Mouse (Mus musculus): ENCODE results near the gene Dnm3. TPM values are rescaled to one million over a fixed set of nuclear protein-coding genes. Genes with fewer than 3 reads are reported as not detected.

Dnm3 gene
- polyA plus RNA-seq, 1 experiment from 2014 or later = 13.9 TPM

GRCm38 (mm10) chr1:162083354-162083753 lies 394.5 kb downstream of the Dnm3 start:
- Histone ChIP-seq H3K27me3 (ENCODE audit: control insufficient read depth, insufficient read depth, low read length) (no peaks in the 10 kb centered on the region), H3K4me2 (ENCODE audit: low read depth, severe bottlenecking) (no peak overlapping the region), H3K36me3 (ENCODE audit: control insufficient read depth, insufficient read depth, low read length) (no peaks in the 10 kb centered on the region), H3K9ac (ENCODE audit: low read length) (no peak overlapping the region), H3K9me3 (ENCODE audit: control insufficient read depth, low read length) (no peaks in the 10 kb centered on the region), H3K27ac (replicated peaks; ENCODE audit: low read depth, low read length) (no peak overlapping the region), H3K4me1 (ENCODE audit: control insufficient read depth, insufficient read depth, low read length) (no peaks in the 10 kb centered on the region), H3K4me3 (ENCODE audit: low read depth, low read length) (no peak overlapping the region)
- ATAC-seq (ENCODE audit: insufficient number of reproducible peaks, low FRiP score, low TSS enrichment, low read depth) = no peak
- WGBS = 83% methylated on average over 2 of the region's 2 CpGs
- no peak for DNase-seq (ENCODE audit: low spot score)

- no peak overlapping the region for H3K4me3 ChIP-seq (ENCODE audit: low read depth, low read length)
- H3K9ac ChIP-seq (ENCODE audit: low read length) = no peak overlapping the region
- H3K36me3 ChIP-seq (ENCODE audit: control insufficient read depth, insufficient read depth, low read length) = no peaks in the 10 kb centered on the region
- DNase-seq (ENCODE audit: low spot score) (no peak), ATAC-seq (ENCODE audit: insufficient number of reproducible peaks, low FRiP score, low TSS enrichment, low read depth) (no peak)
- peaks cover 2% of the 10 kb centered on the region for H3K4me1 ChIP-seq (ENCODE audit: control insufficient read depth, insufficient read depth, low read length)
- WGBS = 86% methylated on average over 7 of the region's 7 CpGs
- H3K27ac ChIP-seq (replicated peaks; ENCODE audit: low read depth, low read length) = no peak overlapping the region
- no peaks in the 10 kb centered on the region for H3K27me3 ChIP-seq (ENCODE audit: control insufficient read depth, insufficient read depth, low read length)
- H3K9me3 ChIP-seq (ENCODE audit: control insufficient read depth, low read length) = no peaks in the 10 kb centered on the region
- no peak overlapping the region for H3K4me2 ChIP-seq (ENCODE audit: low read depth, severe bottlenecking)
Measured at GRCm38 (mm10) chr1:162082711-162083110, 395.1 kb downstream of the Dnm3 start.

DNA sequence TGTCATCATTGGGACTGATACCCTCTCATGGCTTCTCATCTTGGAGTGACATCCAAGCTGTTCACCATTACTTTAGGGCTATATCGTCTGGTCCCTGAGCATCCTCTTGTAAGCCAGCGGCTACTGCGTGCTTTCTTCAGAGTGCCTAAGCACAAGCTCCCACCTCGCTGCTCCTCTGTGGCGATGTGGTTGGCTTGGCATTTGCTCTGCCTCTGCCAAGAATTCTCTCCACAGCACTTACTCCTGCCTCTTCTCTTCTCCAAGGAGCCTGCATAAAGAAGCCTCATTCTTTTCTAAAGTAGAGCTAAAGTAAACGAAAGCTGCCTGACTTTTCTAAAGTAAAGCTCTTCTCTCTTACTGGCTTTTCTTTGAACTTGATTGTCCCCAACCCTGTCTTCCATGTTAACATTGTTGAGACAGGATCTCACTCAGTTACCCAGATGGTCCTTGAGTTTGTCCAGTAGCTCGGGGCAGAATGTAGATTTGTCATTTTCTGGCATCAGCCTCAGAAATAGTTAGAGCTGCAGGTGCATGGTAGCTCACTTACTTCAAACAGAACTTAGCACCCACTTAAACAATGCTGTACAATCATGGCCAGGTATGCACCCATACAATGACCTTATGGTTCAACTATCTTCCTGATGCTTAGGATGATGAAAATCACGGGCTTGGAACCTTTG lies 396.0 kb downstream of the Dnm3 start:
- no peaks in the 10 kb centered on the region for H3K9me3 ChIP-seq (ENCODE audit: control insufficient read depth, low read length)
- WGBS = 91% methylated on average over 8 of the region's 8 CpGs
- no peaks in the 10 kb centered on the region for H3K27me3 ChIP-seq (ENCODE audit: control insufficient read depth, insufficient read depth, low read length)
- no peak overlapping the region for H3K4me3 ChIP-seq (ENCODE audit: low read depth, low read length)
- peaks cover 7% of the 10 kb centered on the region for H3K4me1 ChIP-seq (ENCODE audit: control insufficient read depth, insufficient read depth, low read length)
- 0 out of 2 replicates have a peak overlapping the region, but pooled peaks have one; percentile 16 for H3K27ac ChIP-seq (replicated peaks; ENCODE audit: low read depth, low read length)
- no peak overlapping the region for H3K9ac ChIP-seq (ENCODE audit: low read length)
- ATAC-seq (ENCODE audit: insufficient number of reproducible peaks, low FRiP score, low TSS enrichment, low read depth) (no peak), DNase-seq (ENCODE audit: low spot score) (no peak)
- no peaks in the 10 kb centered on the region for H3K36me3 ChIP-seq (ENCODE audit: control insufficient read depth, insufficient read depth, low read length)
- no peak overlapping the region for H3K4me2 ChIP-seq (ENCODE audit: low read depth, severe bottlenecking)

- Histone ChIP-seq H3K9me3 (ENCODE audit: control insufficient read depth, low read length) (no peaks in the 10 kb centered on the region), H3K27ac (replicated peaks; ENCODE audit: low read depth, low read length) (0 out of 2 replicates have a peak overlapping the region, but pooled peaks have one; percentile 18), H3K27me3 (ENCODE audit: control insufficient read depth, insufficient read depth, low read length) (no peaks in the 10 kb centered on the region), H3K9ac (ENCODE audit: low read length) (no peak overlapping the region), H3K4me2 (ENCODE audit: low read depth, severe bottlenecking) (no peak overlapping the region), H3K36me3 (ENCODE audit: control insufficient read depth, insufficient read depth, low read length) (no peaks in the 10 kb centered on the region), H3K4me1 (ENCODE audit: control insufficient read depth, insufficient read depth, low read length) (peaks cover 14% of the 10 kb centered on the region), H3K4me3 (ENCODE audit: low read depth, low read length) (no peak overlapping the region)
- 89% methylated on average over 7 of the region's 7 CpGs for WGBS
- peak; percentile 20 for DNase-seq (ENCODE audit: low spot score)
- no peak for ATAC-seq (ENCODE audit: insufficient number of reproducible peaks, low FRiP score, low TSS enrichment, low read depth)
Measured at GRCm38 (mm10) chr1:162079989-162080388, 397.8 kb downstream of the Dnm3 start.

DNA sequence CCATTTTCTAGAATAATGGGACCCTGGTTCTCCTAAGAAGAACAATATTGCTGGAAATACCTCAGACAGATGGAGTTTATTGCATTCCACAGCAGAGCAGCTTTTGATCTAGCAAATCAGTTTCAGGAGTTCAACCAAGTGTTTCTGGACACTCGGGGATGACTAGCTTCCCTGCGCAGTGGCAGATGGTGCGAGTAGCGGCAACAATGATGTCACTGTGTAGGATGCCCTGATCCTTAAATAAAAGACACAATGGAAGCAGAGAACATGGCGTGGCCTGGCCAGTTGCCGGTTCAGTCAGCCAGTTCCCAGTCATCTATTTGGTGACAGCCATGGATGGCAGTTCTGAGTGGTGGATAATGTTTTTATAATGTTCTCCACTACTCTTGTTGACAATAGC lies 400.4 kb downstream of the Dnm3 start:
- H3K4me3 ChIP-seq (ENCODE audit: low read depth, low read length) = no peak overlapping the region
- ATAC-seq (ENCODE audit: insufficient number of reproducible peaks, low FRiP score, low TSS enrichment, low read depth) (no peak), DNase-seq (ENCODE audit: low spot score) (peak; percentile 36)
- no peaks in the 10 kb centered on the region for H3K36me3 ChIP-seq (ENCODE audit: control insufficient read depth, insufficient read depth, low read length)
- peak overlapping the region; percentile 98 for H3K27ac ChIP-seq (replicated peaks; ENCODE audit: low read depth, low read length)
- H3K9ac ChIP-seq (ENCODE audit: low read length) = no peak overlapping the region; the same call in 1 of the 2 replicates
- no peak overlapping the region for H3K4me2 ChIP-seq (ENCODE audit: low read depth, severe bottlenecking)
- WGBS = 57% methylated on average over 6 of the region's 6 CpGs
- no peaks in the 10 kb centered on the region for H3K27me3 ChIP-seq (ENCODE audit: control insufficient read depth, insufficient read depth, low read length)
- peaks cover 14% of the 10 kb centered on the region for H3K4me1 ChIP-seq (ENCODE audit: control insufficient read depth, insufficient read depth, low read length)
- no peaks in the 10 kb centered on the region for H3K9me3 ChIP-seq (ENCODE audit: control insufficient read depth, low read length)

DNA sequence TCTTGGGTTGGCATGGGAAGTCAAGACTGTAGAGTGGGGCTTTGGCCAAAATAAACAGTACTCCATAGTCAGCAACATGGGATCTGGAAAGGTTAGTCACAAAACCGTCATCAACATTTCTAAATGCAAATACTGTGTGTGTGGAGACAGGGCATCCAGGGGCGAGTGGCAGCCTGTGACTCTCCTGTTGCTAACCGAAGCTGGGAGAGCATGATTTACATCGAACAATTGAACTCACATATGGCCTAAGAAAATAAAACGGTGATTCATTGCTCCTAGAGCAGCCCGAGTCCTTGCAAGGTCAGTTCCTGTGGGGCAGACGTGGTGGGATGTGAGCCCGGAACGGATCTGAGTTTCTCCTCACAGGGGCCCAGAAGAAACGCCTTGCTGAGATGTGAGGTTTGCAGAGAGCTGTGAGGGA lies 401.2 kb downstream of the Dnm3 start:
- peaks cover 14% of the 10 kb centered on the region for H3K4me1 ChIP-seq (ENCODE audit: control insufficient read depth, insufficient read depth, low read length)

DNA sequence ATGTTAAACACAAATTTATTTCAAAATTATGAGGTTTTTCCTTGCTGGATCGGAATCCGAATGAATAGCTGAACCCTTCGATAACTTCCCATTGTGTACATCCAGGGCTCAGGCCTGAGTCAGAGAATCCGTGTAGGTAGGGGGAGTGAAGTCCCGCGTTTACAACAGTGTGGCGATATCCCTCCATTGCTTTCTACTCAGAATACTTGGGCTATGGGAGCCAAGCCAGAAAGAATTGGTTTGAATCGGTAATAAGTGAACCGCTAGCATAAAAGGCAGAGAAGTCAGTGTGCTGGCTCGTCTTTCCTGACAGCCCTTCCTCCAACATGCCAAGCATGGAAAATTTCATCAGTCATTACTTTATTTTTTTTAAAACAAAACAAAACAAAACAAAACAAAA lies 402.0 kb downstream of the Dnm3 start:
- no peaks in the 10 kb centered on the region for H3K27me3 ChIP-seq (ENCODE audit: control insufficient read depth, insufficient read depth, low read length)
- H3K9me3 ChIP-seq (ENCODE audit: control insufficient read depth, low read length) = no peaks in the 10 kb centered on the region
- H3K9ac ChIP-seq (ENCODE audit: low read length) = peak overlapping the region; percentile 34; the same call in 1 of the 2 replicates
- H3K27ac ChIP-seq (replicated peaks; ENCODE audit: low read depth, low read length) = peak overlapping the region; percentile 98
- no peaks in the 10 kb centered on the region for H3K36me3 ChIP-seq (ENCODE audit: control insufficient read depth, insufficient read depth, low read length)
- DNase-seq (ENCODE audit: low spot score) = peak; percentile 23
- no peak for ATAC-seq (ENCODE audit: insufficient number of reproducible peaks, low FRiP score, low TSS enrichment, low read depth)
- 75% methylated on average over 10 of the region's 10 CpGs for WGBS
- no peak overlapping the region; the same call in 1 of the 2 replicates for H3K4me2 ChIP-seq (ENCODE audit: low read depth, severe bottlenecking)
- H3K4me1 ChIP-seq (ENCODE audit: control insufficient read depth, insufficient read depth, low read length) = peaks cover 14% of the 10 kb centered on the region
- no peak overlapping the region for H3K4me3 ChIP-seq (ENCODE audit: low read depth, low read length)

More for the DNA sequence above, 401.2 kb downstream of the Dnm3 start:
- DNase-seq (ENCODE audit: low spot score) (peak; percentile 64), ATAC-seq (ENCODE audit: insufficient number of reproducible peaks, low FRiP score, low TSS enrichment, low read depth) (peak; percentile 46)
- Histone ChIP-seq H3K27me3 (ENCODE audit: control insufficient read depth, insufficient read depth, low read length) (no peaks in the 10 kb centered on the region), H3K36me3 (ENCODE audit: control insufficient read depth, insufficient read depth, low read length) (no peaks in the 10 kb centered on the region), H3K9me3 (ENCODE audit: control insufficient read depth, low read length) (no peaks in the 10 kb centered on the region), H3K9ac (ENCODE audit: low read length) (no peak overlapping the region; the same call in 1 of the 2 replicates), H3K4me3 (ENCODE audit: low read depth, low read length) (no peak overlapping the region), H3K27ac (replicated peaks; ENCODE audit: low read depth, low read length) (peak overlapping the region; percentile 98), H3K4me2 (ENCODE audit: low read depth, severe bottlenecking) (no peak overlapping the region)
- WGBS = 14% methylated on average over 10 of the region's 10 CpGs

DNA sequence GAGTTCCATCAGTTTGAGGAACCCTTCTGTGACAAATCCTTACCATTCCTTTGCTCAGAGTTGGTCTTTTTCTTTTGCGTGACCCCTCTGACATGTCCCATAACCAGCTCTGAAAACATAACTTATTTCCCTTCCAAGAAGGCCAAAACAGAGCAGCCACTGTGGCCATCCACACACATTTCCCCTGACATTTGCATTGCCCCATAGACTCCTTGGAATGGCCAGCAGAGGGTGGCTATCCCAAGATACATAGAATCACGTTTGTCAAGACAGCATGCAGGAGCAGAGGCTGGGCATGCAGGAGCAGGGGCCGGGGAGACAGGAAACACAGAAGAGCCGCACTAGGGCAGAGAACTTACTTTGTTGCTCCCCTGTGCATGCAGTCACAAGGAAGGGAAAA lies 402.4 kb downstream of the Dnm3 start:
- Histone ChIP-seq H3K9ac (ENCODE audit: low read length) (peak overlapping the region; percentile 34; the same call in 1 of the 2 replicates), H3K4me3 (ENCODE audit: low read depth, low read length) (no peak overlapping the region), H3K9me3 (ENCODE audit: control insufficient read depth, low read length) (no peaks in the 10 kb centered on the region), H3K27ac (replicated peaks; ENCODE audit: low read depth, low read length) (peak overlapping the region; percentile 98), H3K27me3 (ENCODE audit: control insufficient read depth, insufficient read depth, low read length) (no peaks in the 10 kb centered on the region), H3K4me2 (ENCODE audit: low read depth, severe bottlenecking) (no peak overlapping the region; the same call in 1 of the 2 replicates), H3K36me3 (ENCODE audit: control insufficient read depth, insufficient read depth, low read length) (no peaks in the 10 kb centered on the region), H3K4me1 (ENCODE audit: control insufficient read depth, insufficient read depth, low read length) (peaks cover 14% of the 10 kb centered on the region)
- DNase-seq (ENCODE audit: low spot score) = peak; percentile 58
- whole genome bisulfite sequencing = 32% methylated on average over 4 of the region's 4 CpGs
- peak; percentile 8; the same call in 1 of the 2 replicates for ATAC-seq (ENCODE audit: insufficient number of reproducible peaks, low FRiP score, low TSS enrichment, low read depth)
